Mouse (Mus musculus): ENCODE measurements around the gene Ikzf1. TPM values are rescaled to one million over a fixed set of nuclear protein-coding genes. Genes with fewer than 3 reads are reported as not detected.

Gene Ikzf1
- total and polyA plus RNA-seq, 2 experiments from 2014 or later = 0.91 to 4.0 TPM

DNA sequence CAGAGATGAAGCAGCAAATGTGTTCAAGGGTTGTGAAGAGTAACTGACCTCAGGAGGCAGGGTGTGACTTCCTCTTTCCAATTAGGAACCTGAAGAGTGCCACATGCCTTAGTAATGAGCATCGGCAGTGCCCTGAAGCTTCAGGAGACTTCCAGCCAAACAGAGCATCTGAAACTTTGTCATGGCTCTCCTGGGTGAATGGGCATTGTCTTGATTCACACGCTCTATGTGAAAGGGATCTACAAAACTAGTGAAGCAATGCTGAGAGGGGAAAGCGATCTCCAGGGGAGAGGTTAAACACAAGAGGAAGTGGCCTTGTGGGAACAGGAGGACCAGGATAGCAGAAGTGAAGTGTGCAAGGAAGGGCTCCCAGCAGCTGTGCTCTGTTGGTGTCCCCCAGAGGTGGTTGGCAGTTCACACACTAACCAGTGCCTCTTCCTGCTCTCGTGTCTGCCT lies 78.4 kb downstream of the Ikzf1 start:
- DNase-seq (ENCODE audit: low spot score) (no peak), ATAC-seq (no peak)
- H3K27me3 ChIP-seq (ENCODE audit: insufficient read depth, low read length) = no peaks in the 10 kb centered on the region
- H3K27ac ChIP-seq = no peak overlapping the region
- no peaks in the 10 kb centered on the region for H3K9me3 ChIP-seq (ENCODE audit: low read length)
- no peak overlapping the region for H3K4me2 ChIP-seq (ENCODE audit: low read depth, low read length)
- no peaks in the 10 kb centered on the region for H3K36me3 ChIP-seq (ENCODE audit: insufficient read depth, low read length)
- H3K9ac ChIP-seq (replicated peaks; ENCODE audit: low read length) = no peak overlapping the region
- H3K4me1 ChIP-seq (ENCODE audit: insufficient read depth, low read length) = no peaks in the 10 kb centered on the region
- no peak overlapping the region for H3K4me3 ChIP-seq (ENCODE audit: low read length)
- 60% methylated on average over 4 of the region's 4 CpGs for WGBS
- TF ChIP-seq CTCF (IDR thresholded peaks at IDR 0.05; ENCODE audit: low read depth) = no peak

DNA sequence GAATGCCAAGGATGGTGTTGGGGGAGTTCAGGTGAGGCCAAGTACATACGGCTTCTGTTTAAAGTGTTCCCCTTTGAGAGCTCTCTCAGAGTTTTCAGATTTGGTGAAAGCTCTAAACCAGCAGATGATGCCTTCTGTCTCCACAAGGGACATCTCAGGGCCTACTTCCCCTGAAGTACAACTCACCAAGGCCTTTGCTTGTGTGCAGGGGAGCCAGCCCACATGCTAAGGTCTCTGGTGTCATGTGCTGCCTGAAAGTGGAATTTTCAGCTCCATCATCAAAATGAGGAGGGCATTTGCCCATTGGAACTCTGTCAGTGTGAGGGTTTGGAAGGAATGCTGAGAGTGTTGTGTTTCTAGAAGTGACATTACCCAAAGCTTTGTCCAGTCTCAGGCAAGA lies 80.6 kb downstream of the Ikzf1 start:
- no peak for TF ChIP-seq CTCF (IDR thresholded peaks at IDR 0.05; ENCODE audit: low read depth)
- no peaks in the 10 kb centered on the region for H3K4me1 ChIP-seq (ENCODE audit: insufficient read depth, low read length)
- 84% methylated on average over 1 of the region's 1 CpGs for WGBS
- no peak overlapping the region for H3K4me3 ChIP-seq (ENCODE audit: low read length)
- no peak overlapping the region for H3K9ac ChIP-seq (replicated peaks; ENCODE audit: low read length)
- DNase-seq (ENCODE audit: low spot score) (no peak), ATAC-seq (no peak)
- no peaks in the 10 kb centered on the region for H3K9me3 ChIP-seq (ENCODE audit: low read length)
- H3K4me2 ChIP-seq (ENCODE audit: low read depth, low read length) = no peak overlapping the region
- H3K27ac ChIP-seq = no peak overlapping the region
- no peaks in the 10 kb centered on the region for H3K36me3 ChIP-seq (ENCODE audit: insufficient read depth, low read length)
- no peaks in the 10 kb centered on the region for H3K27me3 ChIP-seq (ENCODE audit: insufficient read depth, low read length)

- WGBS = 92% methylated on average over 1 of the region's 1 CpGs
- ATAC-seq (no peak), DNase-seq (ENCODE audit: low spot score) (no peak)
- H3K4me2 ChIP-seq (ENCODE audit: low read depth, low read length) = no peak overlapping the region
- no peak overlapping the region for H3K27ac ChIP-seq
- H3K4me1 ChIP-seq (ENCODE audit: insufficient read depth, low read length) = no peaks in the 10 kb centered on the region
- H3K9ac ChIP-seq (replicated peaks; ENCODE audit: low read length) = no peak overlapping the region
- no peaks in the 10 kb centered on the region for H3K27me3 ChIP-seq (ENCODE audit: insufficient read depth, low read length)
- H3K4me3 ChIP-seq (ENCODE audit: low read length) = no peak overlapping the region
- H3K9me3 ChIP-seq (ENCODE audit: low read length) = no peaks in the 10 kb centered on the region
- TF ChIP-seq CTCF (IDR thresholded peaks at IDR 0.05; ENCODE audit: low read depth) = no peak
- no peaks in the 10 kb centered on the region for H3K36me3 ChIP-seq (ENCODE audit: insufficient read depth, low read length)
Measured at GRCm38 (mm10) chr11:11766105-11766504, 81.3 kb downstream of the Ikzf1 start.

- Histone ChIP-seq H3K4me1 (ENCODE audit: insufficient read depth, low read length) (no peaks in the 10 kb centered on the region), H3K4me3 (ENCODE audit: low read length) (no peak overlapping the region), H3K36me3 (ENCODE audit: insufficient read depth, low read length) (no peaks in the 10 kb centered on the region), H3K27me3 (ENCODE audit: insufficient read depth, low read length) (no peaks in the 10 kb centered on the region), H3K9me3 (ENCODE audit: low read length) (no peaks in the 10 kb centered on the region), H3K27ac (no peak overlapping the region), H3K4me2 (ENCODE audit: low read depth, low read length) (no peak overlapping the region), H3K9ac (replicated peaks; ENCODE audit: low read length) (no peak overlapping the region)
- ATAC-seq (no peak), DNase-seq (ENCODE audit: low spot score) (no peak)
- no peak for TF ChIP-seq CTCF (IDR thresholded peaks at IDR 0.05; ENCODE audit: low read depth)
Measured at GRCm38 (mm10) chr11:11766736-11767135, 81.9 kb downstream of the Ikzf1 start.

- TF ChIP-seq CTCF (IDR thresholded peaks at IDR 0.05; ENCODE audit: low read depth) = no peak
- Histone ChIP-seq H3K4me2 (ENCODE audit: low read depth, low read length) (no peak overlapping the region), H3K4me3 (ENCODE audit: low read length) (no peak overlapping the region), H3K9me3 (ENCODE audit: low read length) (no peaks in the 10 kb centered on the region), H3K27ac (no peak overlapping the region), H3K4me1 (ENCODE audit: insufficient read depth, low read length) (no peaks in the 10 kb centered on the region), H3K9ac (replicated peaks; ENCODE audit: low read length) (no peak overlapping the region), H3K36me3 (ENCODE audit: insufficient read depth, low read length) (no peaks in the 10 kb centered on the region), H3K27me3 (ENCODE audit: insufficient read depth, low read length) (no peaks in the 10 kb centered on the region)
- DNase-seq (ENCODE audit: low spot score) (no peak), ATAC-seq (no peak)
- WGBS = 89% methylated on average over 2 of the region's 2 CpGs
Measured at GRCm38 (mm10) chr11:11768057-11768456, 83.3 kb downstream of the Ikzf1 start.

GRCm38 (mm10) chr11:11769281-11769680 lies 84.5 kb downstream of the Ikzf1 start:
- no peaks in the 10 kb centered on the region for H3K27me3 ChIP-seq (ENCODE audit: insufficient read depth, low read length)
- ATAC-seq (no peak), DNase-seq (ENCODE audit: low spot score) (no peak)
- WGBS = 96% methylated on average over 20 of the region's 20 CpGs
- no peak overlapping the region for H3K4me3 ChIP-seq (ENCODE audit: low read length)
- TF ChIP-seq CTCF (IDR thresholded peaks at IDR 0.05; ENCODE audit: low read depth) = no peak
- H3K9ac ChIP-seq (replicated peaks; ENCODE audit: low read length) = no peak overlapping the region
- H3K27ac ChIP-seq = no peak overlapping the region
- H3K4me1 ChIP-seq (ENCODE audit: insufficient read depth, low read length) = no peaks in the 10 kb centered on the region
- no peak overlapping the region for H3K4me2 ChIP-seq (ENCODE audit: low read depth, low read length)
- H3K36me3 ChIP-seq (ENCODE audit: insufficient read depth, low read length) = no peaks in the 10 kb centered on the region
- no peaks in the 10 kb centered on the region for H3K9me3 ChIP-seq (ENCODE audit: low read length)

DNA sequence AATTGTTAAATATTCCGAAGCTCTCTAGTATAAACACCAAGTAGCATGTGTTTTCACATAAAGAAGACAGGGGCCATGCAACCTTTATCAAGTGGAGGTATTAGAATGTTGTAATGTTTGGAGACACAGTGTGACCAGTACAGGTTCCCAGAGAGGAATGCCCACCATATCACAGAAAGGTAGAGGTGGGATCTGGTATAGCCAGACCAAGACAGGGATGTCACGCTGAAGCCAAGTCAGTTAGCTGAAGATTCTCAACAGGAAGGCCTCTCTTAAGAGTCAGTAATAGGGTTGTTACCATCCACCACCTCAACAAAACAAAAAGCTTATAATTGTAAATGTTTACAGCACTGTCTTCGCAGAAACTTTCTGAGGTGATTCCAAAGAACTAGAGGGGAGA lies 85.9 kb downstream of the Ikzf1 start:
- 93% methylated on average over 3 of the region's 3 CpGs for WGBS
- Histone ChIP-seq H3K4me2 (ENCODE audit: low read depth, low read length) (no peak overlapping the region), H3K4me1 (ENCODE audit: insufficient read depth, low read length) (no peaks in the 10 kb centered on the region), H3K9ac (replicated peaks; ENCODE audit: low read length) (no peak overlapping the region), H3K27ac (no peak overlapping the region), H3K27me3 (ENCODE audit: insufficient read depth, low read length) (no peaks in the 10 kb centered on the region), H3K36me3 (ENCODE audit: insufficient read depth, low read length) (no peaks in the 10 kb centered on the region), H3K4me3 (ENCODE audit: low read length) (no peak overlapping the region), H3K9me3 (ENCODE audit: low read length) (no peaks in the 10 kb centered on the region)
- ATAC-seq (no peak), DNase-seq (ENCODE audit: low spot score) (no peak)
- TF ChIP-seq CTCF (IDR thresholded peaks at IDR 0.05; ENCODE audit: low read depth) = no peak

Measured in hindbrain, postnatal 0 days (tissue).